Mouse (Mus musculus): ENCODE measurements around the gene Prss53.
A peak's percentile ranks its signal among the peaks of the same experiment; 100 is the strongest.

DNA sequence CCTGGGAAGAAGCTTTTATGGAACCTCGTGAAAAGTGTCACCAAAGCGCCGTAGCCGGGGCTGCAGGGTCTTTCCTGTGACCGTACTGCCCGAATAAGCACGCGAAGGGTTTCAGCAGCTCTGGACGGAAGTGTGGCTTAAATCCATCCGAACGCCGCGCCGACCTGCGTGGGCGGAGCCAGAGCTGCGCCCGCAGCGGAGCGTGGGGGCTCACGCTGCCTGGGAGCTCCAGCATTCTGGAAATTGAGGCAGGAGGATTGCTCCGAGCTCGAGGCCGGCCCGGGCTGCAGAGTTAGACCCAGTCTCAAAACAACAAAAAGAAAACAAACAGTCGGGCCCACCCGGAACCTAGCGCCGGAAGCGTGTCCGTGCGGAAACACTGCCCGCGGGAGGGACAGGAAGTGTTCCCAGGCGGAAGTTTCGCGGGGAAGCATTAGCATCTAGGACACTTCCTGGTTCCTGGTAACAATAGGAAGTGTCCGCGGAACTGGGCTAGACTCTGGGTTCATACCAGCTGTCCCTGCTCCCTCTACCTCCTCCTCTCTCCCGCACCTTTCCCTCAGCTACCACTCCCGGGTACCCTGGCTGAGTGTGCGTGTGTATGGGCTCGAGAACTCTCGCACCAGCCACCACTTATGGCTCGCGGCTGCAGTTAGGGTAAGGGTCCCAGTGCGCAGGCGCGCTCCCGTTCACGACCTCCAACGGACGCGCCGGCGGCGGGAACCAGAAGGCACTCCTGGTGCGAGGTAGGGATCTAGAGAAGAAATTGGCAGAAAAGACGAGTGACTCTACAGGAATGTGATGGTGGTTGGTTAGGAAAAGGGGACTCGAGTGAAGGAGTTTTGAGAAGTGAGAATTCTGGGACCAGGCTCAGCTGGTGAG is 14.1 kb downstream of the Prss53 start, which contains the start of gene Zfp668:
- TF ChIP-seq CTCF (IDR thresholded peaks at IDR 0.05) = no peak
- peak; percentile 82 for TF ChIP-seq POLR2A (IDR thresholded peaks at IDR 0.05; ENCODE audit: insufficient read depth, low read depth, low read length)
- peak; percentile 93; the same call in 1 of the 2 replicates for TF ChIP-seq EP300 (IDR thresholded peaks at IDR 0.05; ENCODE audit: insufficient read depth, low read depth, low read length)

Data from heart, adult 2 months (tissue).